Mouse (Mus musculus): Measurements from ENCODE around the gene Btbd10. TPM values are rescaled to one million over a fixed set of nuclear protein-coding genes. Genes with fewer than 3 reads are reported as not detected.

Gene Btbd10
- polyA plus RNA-seq, 1 experiment: 2.8 TPM

DNA sequence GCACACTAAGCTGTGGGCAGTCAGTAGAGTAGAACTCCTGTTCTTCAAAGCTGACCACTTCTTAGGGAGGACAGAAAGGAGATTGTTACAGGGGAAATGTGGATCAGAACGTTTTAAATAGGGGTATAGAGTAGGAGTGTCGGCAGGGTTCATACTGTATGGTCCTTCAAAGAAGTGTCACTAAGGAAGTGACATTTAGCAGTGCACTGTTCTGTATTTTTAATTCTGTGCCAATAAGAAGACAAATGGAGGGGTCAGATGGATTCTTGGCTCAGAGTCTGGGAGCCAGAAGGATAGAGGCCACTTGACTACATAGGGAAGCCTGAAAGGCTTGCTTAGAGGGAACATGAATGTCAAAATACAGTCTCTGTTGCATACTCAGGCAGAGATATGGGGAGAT, 91.9 kb downstream of the Btbd10 start:
- Histone ChIP-seq H3K36me3 (replicated peaks; ENCODE audit: low read length) (no peaks in the 10 kb centered on the region), H3K9me3 (peaks cover 3% of the 10 kb centered on the region; the same call in 1 of the 2 replicates), H3K4me3 (replicated peaks) (no peak overlapping the region), H3K4me1 (no peaks in the 10 kb centered on the region), H3K27me3 (replicated peaks) (peaks cover 7% of the 10 kb centered on the region)
- TF ChIP-seq FLI1 (IDR thresholded peaks at IDR 0.05; ENCODE audit: low read length): no peak
- TF ChIP-seq GATA1 (IDR thresholded peaks at IDR 0.05; ENCODE audit: borderline replicate concordance, low read length): no peak

DNA sequence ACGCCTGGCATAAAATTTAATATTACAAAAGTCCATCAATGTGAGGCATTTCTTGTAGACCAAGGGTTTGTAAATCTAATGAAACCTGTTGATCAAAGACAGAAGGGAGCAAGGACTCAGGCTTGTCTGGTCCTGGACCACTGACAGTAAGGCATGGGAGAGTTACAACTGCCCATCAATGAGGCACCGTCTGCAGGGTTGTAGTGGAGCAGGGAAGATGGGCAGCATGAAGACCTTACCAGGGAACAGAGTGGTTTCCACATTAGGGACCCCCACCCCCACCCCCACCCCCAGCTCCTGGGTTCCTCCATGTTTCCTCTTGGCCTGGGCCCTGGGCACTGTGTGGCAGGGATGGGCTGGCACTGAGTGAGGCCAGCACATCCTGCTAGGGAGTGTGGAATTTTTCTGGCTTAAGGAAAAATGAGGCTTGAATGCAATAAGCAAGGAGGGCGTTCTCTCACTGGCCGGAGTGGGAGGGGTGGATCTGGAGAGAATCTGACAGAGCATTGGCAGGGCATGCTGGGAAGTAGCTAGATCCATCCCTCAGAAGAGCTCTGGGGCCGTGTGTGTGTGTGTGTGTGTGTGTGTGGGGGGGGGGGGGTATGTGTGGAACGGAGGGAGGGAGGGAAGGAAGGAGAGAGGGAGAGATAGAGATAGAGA, 96.7 kb downstream of the Btbd10 start:
- Histone ChIP-seq H3K27me3 (replicated peaks) (peaks cover 16% of the 10 kb centered on the region), H3K4me3 (replicated peaks) (no peak overlapping the region), H3K36me3 (replicated peaks; ENCODE audit: low read length) (no peaks in the 10 kb centered on the region), H3K9me3 (peaks cover 3% of the 10 kb centered on the region; the same call in 1 of the 2 replicates), H3K4me1 (no peaks in the 10 kb centered on the region)
- no peak for TF ChIP-seq FLI1 (IDR thresholded peaks at IDR 0.05; ENCODE audit: low read length)
- TF ChIP-seq GATA1 (IDR thresholded peaks at IDR 0.05; ENCODE audit: borderline replicate concordance, low read length): no peak

DNA sequence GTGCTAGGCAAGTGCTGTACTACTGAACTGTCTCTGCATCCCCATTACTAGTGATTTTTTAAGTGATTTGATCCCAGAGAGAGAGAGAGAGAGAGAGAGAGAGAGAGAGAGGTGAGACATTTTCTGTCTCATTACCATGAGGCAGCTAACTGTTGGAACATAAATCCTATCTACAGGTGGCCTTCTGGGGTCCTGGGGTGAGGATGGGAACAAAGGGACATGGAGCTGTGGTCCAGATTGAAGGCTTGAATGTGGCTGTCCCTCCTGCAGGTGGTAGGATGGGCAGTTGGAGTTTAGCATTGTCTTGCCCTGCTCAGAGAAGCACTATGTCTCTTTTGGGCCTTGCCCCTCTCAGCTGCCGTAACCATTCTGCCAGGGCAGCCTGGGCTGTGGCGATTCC, 98.2 kb downstream of the Btbd10 start:
- peaks cover 16% of the 10 kb centered on the region for H3K27me3 ChIP-seq (replicated peaks)
- no peaks in the 10 kb centered on the region for H3K36me3 ChIP-seq (replicated peaks; ENCODE audit: low read length)
- H3K9me3 ChIP-seq: peaks cover 3% of the 10 kb centered on the region; the same call in 1 of the 2 replicates
- TF ChIP-seq FLI1 (IDR thresholded peaks at IDR 0.05; ENCODE audit: low read length) (no peak), GATA1 (IDR thresholded peaks at IDR 0.05; ENCODE audit: borderline replicate concordance, low read length) (no peak)
- H3K4me3 ChIP-seq (replicated peaks): no peak overlapping the region
- no peaks in the 10 kb centered on the region for H3K4me1 ChIP-seq

DNA sequence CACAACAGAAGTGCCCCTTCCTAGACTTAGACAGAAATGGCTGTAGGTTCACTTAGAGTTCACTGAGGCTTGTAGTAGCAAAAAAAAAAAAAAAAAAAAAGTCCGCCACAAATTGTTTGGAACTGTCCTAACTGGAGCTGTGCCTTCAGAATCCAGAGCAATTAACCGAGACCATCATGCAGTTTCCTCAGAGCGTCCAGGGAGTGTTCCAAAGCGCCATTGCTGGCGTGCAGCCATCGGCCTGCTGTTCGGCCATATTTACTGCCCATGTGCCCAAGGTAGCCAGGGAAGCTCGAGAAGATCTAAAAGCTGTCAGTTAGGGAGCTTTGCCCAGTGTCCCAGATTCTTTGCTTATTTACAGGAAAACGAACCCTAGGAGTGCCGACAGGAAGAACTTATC, 98.6 kb downstream of the Btbd10 start:
- no peak overlapping the region for H3K4me3 ChIP-seq (replicated peaks)
- H3K4me1 ChIP-seq: no peaks in the 10 kb centered on the region
- no peaks in the 10 kb centered on the region for H3K36me3 ChIP-seq (replicated peaks; ENCODE audit: low read length)
- TF ChIP-seq GATA1 (IDR thresholded peaks at IDR 0.05; ENCODE audit: borderline replicate concordance, low read length): no peak
- peaks cover 16% of the 10 kb centered on the region for H3K27me3 ChIP-seq (replicated peaks)
- peaks cover 3% of the 10 kb centered on the region; the same call in 1 of the 2 replicates for H3K9me3 ChIP-seq

DNA sequence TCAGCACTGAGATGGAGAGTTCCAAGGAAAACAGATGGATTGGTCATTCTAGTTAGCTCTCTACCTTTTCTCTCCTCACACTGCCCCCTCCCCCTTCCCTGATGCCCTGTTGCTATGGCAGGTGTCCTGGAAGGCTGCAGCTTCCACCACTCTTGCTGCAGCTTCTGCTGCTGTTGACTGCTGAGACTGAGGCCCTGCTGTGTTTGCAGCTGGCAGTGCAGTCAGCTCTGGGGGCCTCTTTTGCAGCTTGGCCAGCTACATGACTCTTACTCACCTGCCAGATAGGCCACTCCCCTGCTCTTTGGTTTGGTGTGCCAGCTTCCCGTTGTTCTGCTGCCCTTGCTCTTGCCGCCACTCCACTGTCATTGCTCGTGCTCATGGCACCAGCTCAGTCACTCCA, 99.3 kb downstream of the Btbd10 start:
- no peak for TF ChIP-seq GATA1 (IDR thresholded peaks at IDR 0.05; ENCODE audit: borderline replicate concordance, low read length)
- H3K36me3 ChIP-seq (replicated peaks; ENCODE audit: low read length): no peaks in the 10 kb centered on the region
- peaks cover 3% of the 10 kb centered on the region; the same call in 1 of the 2 replicates for H3K9me3 ChIP-seq
- H3K4me1 ChIP-seq: no peaks in the 10 kb centered on the region
- peaks cover 18% of the 10 kb centered on the region for H3K27me3 ChIP-seq (replicated peaks)
- no peak overlapping the region for H3K4me3 ChIP-seq (replicated peaks)

DNA sequence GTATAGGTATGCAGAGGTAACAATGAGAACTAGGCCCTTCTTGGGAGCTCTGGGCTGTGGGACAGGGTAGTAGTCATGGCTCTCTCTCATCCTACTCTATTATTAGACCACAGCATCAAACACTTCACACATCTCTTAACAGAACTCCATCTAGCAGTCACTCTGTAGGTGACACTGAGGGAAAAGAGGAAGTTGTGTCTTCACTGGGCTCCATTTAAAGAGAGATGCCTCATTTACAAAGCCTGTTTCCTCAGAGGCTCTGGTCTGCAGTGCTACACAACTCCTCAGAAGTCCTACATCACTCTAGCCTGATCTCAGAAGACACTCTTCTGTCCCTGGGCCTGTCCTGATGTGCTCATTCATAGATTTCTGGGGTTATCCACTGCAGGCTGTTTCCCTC, 100.1 kb downstream of the Btbd10 start:
- no peaks in the 10 kb centered on the region for H3K4me1 ChIP-seq
- H3K4me3 ChIP-seq (replicated peaks): no peak overlapping the region
- H3K36me3 ChIP-seq (replicated peaks; ENCODE audit: low read length): no peaks in the 10 kb centered on the region
- H3K9me3 ChIP-seq: peaks cover 8% of the 10 kb centered on the region
- no peak for TF ChIP-seq FLI1 (IDR thresholded peaks at IDR 0.05; ENCODE audit: low read length)
- TF ChIP-seq GATA1 (IDR thresholded peaks at IDR 0.05; ENCODE audit: borderline replicate concordance, low read length): no peak
- peaks cover 20% of the 10 kb centered on the region for H3K27me3 ChIP-seq (replicated peaks)

DNA sequence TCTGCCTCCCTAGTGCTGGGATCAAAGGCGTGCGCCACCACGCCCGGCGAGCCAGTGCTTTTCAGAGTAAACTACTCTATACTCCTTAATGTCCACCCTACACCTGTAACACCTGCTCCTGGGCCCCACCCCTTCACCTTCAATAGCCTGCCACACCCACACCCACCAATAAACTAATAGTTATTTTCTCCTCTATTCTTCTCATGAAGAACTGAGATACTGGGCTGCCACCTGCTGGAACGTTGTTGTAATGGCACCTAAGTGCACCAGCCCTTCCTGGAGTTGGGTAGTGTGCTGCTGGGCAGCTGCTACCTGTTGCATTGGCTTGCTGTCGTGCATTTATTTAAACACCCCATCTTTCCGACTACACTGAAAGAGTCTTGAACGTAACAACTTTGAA, 100.9 kb downstream of the Btbd10 start:
- Histone ChIP-seq H3K27me3 (replicated peaks) (peaks cover 19% of the 10 kb centered on the region), H3K4me3 (replicated peaks) (no peak overlapping the region), H3K9me3 (peaks cover 15% of the 10 kb centered on the region), H3K36me3 (replicated peaks; ENCODE audit: low read length) (no peaks in the 10 kb centered on the region), H3K4me1 (no peaks in the 10 kb centered on the region)
- TF ChIP-seq GATA1 (IDR thresholded peaks at IDR 0.05; ENCODE audit: borderline replicate concordance, low read length): no peak
- TF ChIP-seq FLI1 (IDR thresholded peaks at IDR 0.05; ENCODE audit: low read length): no peak

Other genes starting within 250 kb of the Btbd10 start
- gene Arntl, start 161.9 kb downstream of the Btbd10 start, polyA plus RNA-seq (2012; ENCODE audit: insufficient read depth, low replicate concordance): 0.13 TPM in 1 of 2 replicates, not detected in the other
- gene Pth, start 19.2 kb upstream of the Btbd10 start, polyA plus RNA-seq (2012; ENCODE audit: insufficient read depth, low replicate concordance): not detected in 2 replicates
- gene Far1, start 144.4 kb upstream of the Btbd10 start, polyA plus RNA-seq (2012; ENCODE audit: insufficient read depth, low replicate concordance): 0.41 and 2.2 TPM in 2 replicates